Mouse (Mus musculus): ENCODE data around the gene Cyp4f15. TPM values are rescaled to one million over a fixed set of nuclear protein-coding genes. Genes with fewer than 3 reads are reported as not detected.
"Not testable (repeated sequence)": the region's sequence is repeated elsewhere in the genome, so short reads cannot be mapped to it uniquely, and the experiment has no call there.

The Cyp4f15 gene
- polyA plus RNA-seq, 1 experiment from 2014 or later, result 0.45 TPM

DNA sequence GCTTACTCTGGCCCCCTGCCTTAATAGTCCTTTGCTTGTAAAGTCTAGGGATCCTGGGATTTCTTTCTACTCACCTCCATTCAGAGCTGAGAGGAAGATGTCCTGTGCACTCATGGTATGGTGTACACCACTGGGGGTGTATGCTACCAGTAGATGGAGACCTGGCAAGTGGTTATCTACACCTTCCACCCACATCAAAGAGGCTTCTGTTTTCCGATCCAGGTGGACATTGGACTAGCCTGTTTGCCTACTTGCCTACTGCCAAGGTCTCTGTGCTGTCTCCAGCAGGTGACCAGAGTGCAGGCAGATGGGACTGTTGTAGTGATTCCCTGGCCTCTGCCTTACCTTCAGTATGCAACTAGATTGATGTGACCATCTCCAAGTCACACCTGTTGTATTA lies 5.5 kb downstream of the Cyp4f15 start:
- Histone ChIP-seq H3K27ac (no peak overlapping the region), H3K4me3 (no peak overlapping the region), H3K9ac (no peak overlapping the region), H3K27me3 (no peaks in the 10 kb centered on the region), H3K9me3 (no peaks in the 10 kb centered on the region), H3K4me2 (no peak overlapping the region), H3K4me1 (no peaks in the 10 kb centered on the region), H3K36me3 (no peaks in the 10 kb centered on the region)
- no peak for ATAC-seq (ENCODE audit: insufficient number of reproducible peaks, insufficient read depth, low FRiP score, low TSS enrichment, low read depth)
- WGBS, result 94% methylated on average over 1 of the region's 1 CpGs

DNA sequence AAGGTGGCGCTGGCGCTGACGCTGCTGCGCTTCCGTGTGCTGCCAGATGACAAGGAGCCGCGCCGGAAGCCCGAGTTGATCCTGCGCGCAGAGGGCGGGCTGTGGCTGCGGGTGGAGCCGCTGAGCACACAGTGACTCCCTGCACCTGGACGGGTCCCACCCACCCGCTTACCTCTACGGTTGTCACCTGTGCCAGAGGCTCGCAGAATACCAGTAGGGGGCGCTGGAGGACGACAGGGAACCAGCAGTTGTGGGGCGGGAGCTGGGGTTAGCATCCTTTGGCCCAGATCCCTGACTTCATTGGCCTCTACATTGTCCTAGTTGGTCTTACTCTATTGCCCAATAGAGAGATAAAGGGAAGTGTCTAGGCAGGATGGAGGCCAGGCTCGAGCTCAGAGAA lies 17.4 kb downstream of the Cyp4f15 start:
- no peak overlapping the region for H3K27ac ChIP-seq
- WGBS, result 28% methylated on average over 22 of the region's 22 CpGs
- no peaks in the 10 kb centered on the region for H3K36me3 ChIP-seq
- no peaks in the 10 kb centered on the region for H3K4me1 ChIP-seq
- ATAC-seq (ENCODE audit: insufficient number of reproducible peaks, insufficient read depth, low FRiP score, low TSS enrichment, low read depth), result no peak
- peaks cover 7% of the 10 kb centered on the region; the same call in 1 of the 2 replicates for H3K9me3 ChIP-seq
- H3K9ac ChIP-seq, result no peak overlapping the region
- H3K4me3 ChIP-seq, result peak overlapping the region; percentile 17
- H3K4me2 ChIP-seq, result peak overlapping the region; percentile 48
- H3K27me3 ChIP-seq, result no peaks in the 10 kb centered on the region

DNA sequence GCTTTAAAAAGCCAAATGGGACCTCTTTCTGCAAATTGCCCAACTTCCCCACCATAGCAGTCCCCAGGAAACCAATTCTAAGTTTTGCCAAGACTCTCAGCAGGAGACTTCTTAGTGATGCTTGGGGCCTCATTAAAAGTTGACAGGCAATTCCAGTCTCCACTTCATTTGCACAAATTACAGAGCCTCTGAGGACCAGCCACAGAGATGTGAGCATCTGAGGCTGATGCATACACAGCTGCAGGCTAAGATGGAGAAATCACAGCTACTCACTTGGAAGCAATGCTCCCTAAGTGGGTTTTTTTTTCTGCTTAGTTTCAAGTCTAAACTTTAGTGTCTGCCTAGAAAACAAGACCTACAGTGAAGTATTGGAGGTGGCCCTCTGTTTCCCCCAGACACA lies 25.1 kb downstream of the Cyp4f15 start:
- ATAC-seq (ENCODE audit: insufficient number of reproducible peaks, insufficient read depth, low FRiP score, low TSS enrichment, low read depth), result not testable (repeated sequence)

DNA sequence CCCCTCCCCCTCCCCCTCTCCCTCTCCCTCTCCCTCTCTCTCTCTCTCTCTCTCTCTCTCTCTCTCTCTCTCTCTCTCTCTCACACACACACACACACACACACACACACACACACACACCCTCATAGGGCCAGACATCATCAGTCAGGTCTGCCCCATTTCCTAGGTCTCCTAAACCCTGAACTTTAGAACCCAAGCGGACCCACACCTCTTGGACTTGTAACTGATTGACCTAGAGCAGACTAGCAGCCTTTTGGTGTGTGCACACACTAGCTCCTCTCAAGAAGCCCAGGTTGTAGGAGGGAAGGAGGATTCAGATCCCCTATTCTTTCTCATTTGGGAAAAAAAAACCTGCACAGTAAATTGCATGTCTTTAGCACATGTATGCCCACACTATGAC lies 36.7 kb downstream of the Cyp4f15 start:
- WGBS, result 90% methylated on average over 1 of the region's 1 CpGs
- H3K4me3 ChIP-seq; H3K9ac ChIP-seq; ATAC-seq (ENCODE audit: insufficient number of reproducible peaks, insufficient read depth, low FRiP score, low TSS enrichment, low read depth); H3K4me1 ChIP-seq; H3K4me2 ChIP-seq; H3K36me3 ChIP-seq; H3K27ac ChIP-seq; H3K9me3 ChIP-seq; H3K27me3 ChIP-seq: not testable (repeated sequence)

More for the DNA sequence above, 25.1 kb downstream of the Cyp4f15 start:
- H3K9me3 ChIP-seq, H3K36me3 ChIP-seq, H3K9ac ChIP-seq, H3K4me2 ChIP-seq, H3K4me3 ChIP-seq, H3K4me1 ChIP-seq, H3K27me3 ChIP-seq, H3K27ac ChIP-seq: not testable (repeated sequence)

DNA sequence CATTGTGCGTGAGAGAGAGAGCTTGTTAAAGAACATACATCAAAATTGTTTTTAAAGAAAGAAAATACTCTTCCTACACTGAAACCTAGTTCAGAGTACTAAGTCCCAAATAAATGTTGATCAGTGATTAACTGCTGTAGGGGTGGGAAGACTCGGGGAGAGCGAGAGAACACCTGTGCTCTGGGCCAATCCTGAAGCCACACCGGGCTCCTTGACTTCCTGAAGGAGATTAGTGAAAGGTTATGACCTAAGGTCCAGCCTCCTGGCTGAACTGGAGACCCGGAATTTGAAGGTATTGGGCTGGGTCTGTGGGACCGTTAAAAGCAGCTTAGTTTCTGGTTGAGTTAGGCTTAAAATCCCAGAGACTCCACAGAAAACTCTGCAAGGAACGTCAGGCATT lies 37.3 kb downstream of the Cyp4f15 start:
- H3K27me3 ChIP-seq, result no peaks in the 10 kb centered on the region
- H3K4me3 ChIP-seq, result no peak overlapping the region
- H3K27ac ChIP-seq, result no peak overlapping the region
- H3K9ac ChIP-seq, result no peak overlapping the region
- no peak for ATAC-seq (ENCODE audit: insufficient number of reproducible peaks, insufficient read depth, low FRiP score, low TSS enrichment, low read depth)
- no peaks in the 10 kb centered on the region for H3K36me3 ChIP-seq
- H3K4me1 ChIP-seq, result no peaks in the 10 kb centered on the region
- peaks cover 3% of the 10 kb centered on the region; the same call in 1 of the 2 replicates for H3K9me3 ChIP-seq
- WGBS, result 75% methylated on average over 7 of the region's 7 CpGs
- no peak overlapping the region for H3K4me2 ChIP-seq

DNA sequence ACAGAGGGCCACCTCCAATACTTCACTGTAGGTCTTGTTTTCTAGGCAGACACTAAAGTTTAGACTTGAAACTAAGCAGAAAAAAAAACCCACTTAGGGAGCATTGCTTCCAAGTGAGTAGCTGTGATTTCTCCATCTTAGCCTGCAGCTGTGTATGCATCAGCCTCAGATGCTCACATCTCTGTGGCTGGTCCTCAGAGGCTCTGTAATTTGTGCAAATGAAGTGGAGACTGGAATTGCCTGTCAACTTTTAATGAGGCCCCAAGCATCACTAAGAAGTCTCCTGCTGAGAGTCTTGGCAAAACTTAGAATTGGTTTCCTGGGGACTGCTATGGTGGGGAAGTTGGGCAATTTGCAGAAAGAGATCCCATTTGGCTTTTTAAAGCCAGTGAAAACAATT lies 40.9 kb downstream of the Cyp4f15 start:
- H3K4me1 ChIP-seq; H3K9ac ChIP-seq; H3K4me2 ChIP-seq; H3K27ac ChIP-seq; H3K9me3 ChIP-seq; H3K36me3 ChIP-seq; ATAC-seq (ENCODE audit: insufficient number of reproducible peaks, insufficient read depth, low FRiP score, low TSS enrichment, low read depth); H3K27me3 ChIP-seq; H3K4me3 ChIP-seq: not testable (repeated sequence)

DNA sequence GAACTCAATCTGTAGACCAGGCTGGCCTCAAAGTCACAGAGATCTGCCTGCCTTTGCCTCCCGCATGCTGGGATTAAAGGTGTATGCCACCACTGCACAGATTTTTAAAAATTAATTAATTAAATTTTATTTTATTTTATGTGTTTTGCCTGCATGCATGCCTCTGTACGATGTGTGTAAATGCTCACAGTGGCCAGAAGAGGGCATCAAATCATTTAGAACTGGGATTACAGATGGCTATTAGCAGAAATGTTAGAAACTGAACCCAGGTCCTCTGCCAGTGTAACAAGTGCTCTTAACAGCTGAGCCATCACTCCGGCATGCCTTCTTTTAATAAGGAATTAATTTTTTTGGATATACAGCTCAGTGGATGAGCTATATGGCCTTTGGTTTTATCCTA lies 43.6 kb downstream of the Cyp4f15 start:
- no peaks in the 10 kb centered on the region for H3K4me1 ChIP-seq
- H3K9me3 ChIP-seq, result peaks cover 5% of the 10 kb centered on the region; the same call in 1 of the 2 replicates
- no peaks in the 10 kb centered on the region for H3K27me3 ChIP-seq
- H3K27ac ChIP-seq, result no peak overlapping the region
- WGBS, result 77% methylated on average over 3 of the region's 3 CpGs
- H3K36me3 ChIP-seq, result no peaks in the 10 kb centered on the region
- H3K4me2 ChIP-seq, result no peak overlapping the region
- no peak for ATAC-seq (ENCODE audit: insufficient number of reproducible peaks, insufficient read depth, low FRiP score, low TSS enrichment, low read depth)
- H3K9ac ChIP-seq, result no peak overlapping the region
- H3K4me3 ChIP-seq, result no peak overlapping the region

DNA sequence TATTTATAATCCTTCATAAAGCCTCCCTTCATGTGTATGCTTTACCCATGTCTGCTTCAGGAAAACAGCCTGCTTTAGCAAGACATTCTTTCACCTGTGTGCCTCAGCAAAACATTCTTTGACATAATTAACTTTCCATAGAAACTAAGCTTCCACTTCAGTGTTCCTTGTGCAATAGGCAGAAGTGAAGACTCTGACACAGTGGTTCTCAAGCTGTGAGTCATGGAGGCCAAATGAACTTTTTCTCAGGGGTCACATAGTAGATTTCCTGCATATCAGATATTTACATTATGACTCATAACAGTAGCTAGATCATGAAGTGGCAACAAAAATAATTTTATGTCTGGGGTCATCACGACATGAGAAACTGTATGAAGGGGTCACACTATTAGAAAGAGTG lies 53.0 kb downstream of the Cyp4f15 start:
- Histone ChIP-seq H3K27ac (no peak overlapping the region), H3K4me2 (no peak overlapping the region), H3K4me3 (no peak overlapping the region), H3K9me3 (no peaks in the 10 kb centered on the region), H3K4me1 (no peaks in the 10 kb centered on the region), H3K27me3 (no peaks in the 10 kb centered on the region), H3K9ac (no peak overlapping the region), H3K36me3 (no peaks in the 10 kb centered on the region)
- ATAC-seq (ENCODE audit: insufficient number of reproducible peaks, insufficient read depth, low FRiP score, low TSS enrichment, low read depth), result no peak
- 87% methylated on average over 1 of the region's 1 CpGs for WGBS

DNA sequence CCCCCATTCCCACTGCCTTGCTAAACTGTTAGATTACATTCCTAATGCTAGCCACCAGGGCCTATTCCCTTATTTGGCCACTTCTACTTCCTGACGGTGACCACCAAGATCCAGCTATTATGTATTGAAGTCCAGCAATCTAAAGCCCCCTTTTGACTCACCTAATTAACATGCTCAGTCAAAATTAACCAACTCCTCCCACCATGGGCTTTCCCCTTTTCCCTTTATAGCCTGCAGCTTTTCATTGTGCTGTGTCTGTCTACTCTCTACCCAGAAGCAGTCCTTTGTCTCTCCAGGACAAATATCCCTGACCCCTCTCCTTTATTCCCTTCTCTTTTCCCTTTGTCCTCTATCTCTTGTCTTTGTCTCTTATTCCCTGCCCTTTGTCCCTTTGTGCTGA lies 55.6 kb downstream of the Cyp4f15 start:
- Histone ChIP-seq H3K4me2 (no peak overlapping the region), H3K4me3 (no peak overlapping the region), H3K9ac (no peak overlapping the region), H3K9me3 (no peaks in the 10 kb centered on the region), H3K27ac (no peak overlapping the region), H3K27me3 (no peaks in the 10 kb centered on the region), H3K36me3 (no peaks in the 10 kb centered on the region), H3K4me1 (no peaks in the 10 kb centered on the region)
- no peak for ATAC-seq (ENCODE audit: insufficient number of reproducible peaks, insufficient read depth, low FRiP score, low TSS enrichment, low read depth)
- 26% methylated on average over 1 of the region's 1 CpGs for WGBS

DNA sequence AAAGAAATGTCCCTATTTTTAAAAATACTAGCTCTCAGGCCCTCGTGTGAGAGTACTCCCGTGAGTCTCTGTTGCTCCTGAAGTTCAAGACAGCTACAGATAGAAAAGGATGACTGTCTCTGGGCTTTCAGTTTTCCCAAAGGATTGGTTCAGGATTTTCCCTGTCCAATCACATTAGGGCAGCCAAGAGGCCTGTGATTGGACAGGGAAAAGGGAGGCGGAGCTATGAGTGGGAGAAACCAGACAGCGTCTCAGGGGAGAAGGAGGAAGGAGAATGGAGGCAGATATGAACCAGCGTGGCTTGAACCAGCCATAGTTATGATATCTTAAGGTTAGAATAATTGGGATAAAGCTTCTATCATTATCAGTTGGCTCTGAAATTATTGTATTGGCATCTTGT lies 65.2 kb downstream of the Cyp4f15 start:
- Histone ChIP-seq H3K9ac (no peak overlapping the region), H3K27me3 (0 out of 2 replicates have a peak, but pooled peaks cover 3% of the 10 kb centered on the region), H3K4me1 (no peaks in the 10 kb centered on the region), H3K4me3 (no peak overlapping the region), H3K4me2 (no peak overlapping the region), H3K36me3 (no peaks in the 10 kb centered on the region), H3K27ac (no peak overlapping the region), H3K9me3 (no peaks in the 10 kb centered on the region)
- WGBS, result 48% methylated on average over 5 of the region's 5 CpGs
- no peak for ATAC-seq (ENCODE audit: insufficient number of reproducible peaks, insufficient read depth, low FRiP score, low TSS enrichment, low read depth)

Other genes starting within 250 kb of the Cyp4f15 start
- gene Cyp4f39, start 232.9 kb upstream of the Cyp4f15 start, polyA plus RNA-seq (2015; fragmentation: Nextera tagmentation; extraction: Ambion mirVana), result 2.0 and 3.5 TPM in 2 replicates
- gene Cyp4f17, start 179.6 kb upstream of the Cyp4f15 start, polyA plus RNA-seq (2015; fragmentation: Nextera tagmentation; extraction: Ambion mirVana), result 18.4 and 20.3 TPM in 2 replicates
- gene Cyp4f16, start 149.1 kb upstream of the Cyp4f15 start, polyA plus RNA-seq (2015; fragmentation: Nextera tagmentation; extraction: Ambion mirVana), result 20.5 and 23.0 TPM in 2 replicates
- not detected in 2 replicates for gene Cyp4f37, start 64.3 kb upstream of the Cyp4f15 start, polyA plus RNA-seq (2015; fragmentation: Nextera tagmentation; extraction: Ambion mirVana)
- gene Cyp4f40, start 26.7 kb upstream of the Cyp4f15 start, polyA plus RNA-seq (2015; fragmentation: Nextera tagmentation; extraction: Ambion mirVana), result not detected in 2 replicates
- 37.2 and 41.1 TPM in 2 replicates for gene Zfp871, start 102.7 kb downstream of the Cyp4f15 start, polyA plus RNA-seq (2015; fragmentation: Nextera tagmentation; extraction: Ambion mirVana)
- gene Zfp811, start 124.3 kb downstream of the Cyp4f15 start, polyA plus RNA-seq (2015; fragmentation: Nextera tagmentation; extraction: Ambion mirVana), result 6.8 and 9.4 TPM in 2 replicates
- gene Zfp799, start 144.6 kb downstream of the Cyp4f15 start, polyA plus RNA-seq (2015; fragmentation: Nextera tagmentation; extraction: Ambion mirVana), result 20.2 TPM in 2 replicates
- 8.7 and 10.0 TPM in 2 replicates for gene Zfp870, start 206.0 kb downstream of the Cyp4f15 start, polyA plus RNA-seq (2015; fragmentation: Nextera tagmentation; extraction: Ambion mirVana)
- gene Cyp4f14, start 231.7 kb downstream of the Cyp4f15 start, polyA plus RNA-seq (2015; fragmentation: Nextera tagmentation; extraction: Ambion mirVana), result 1.3 TPM in 1 of 2 replicates, not detected in the other

Data from embryonic facial prominence, embryonic 13.5 days (tissue).